Mouse (Mus musculus): ENCODE results near the gene Mctp1.
A peak's percentile ranks its signal among the peaks of the same experiment; 100 is the strongest.

- TF ChIP-seq CTCF (IDR thresholded peaks at IDR 0.05 in 2 of 3, conservative IDR thresholded peaks at IDR 0.05 in 1 of 3; ENCODE audit: control insufficient read depth in 1 of 3, insufficient read depth in 1 of 3, low read depth in 2 of 3, low read length in 3 of 3, poor library complexity in 1 of 3, severe bottlenecking in 1 of 3) (peak; percentile 74 to 93 (median 76)), KAT2A (conservative IDR thresholded peaks at IDR 0.05; ENCODE audit: low read depth, low read length) (no peak), POLR2A (IDR thresholded peaks at IDR 0.05; ENCODE audit: control insufficient read depth in 1 of 2, insufficient read depth in 1 of 2, low read depth in 1 of 2, low read length in 2 of 2, poor library complexity in 1 of 2) (no peak), RAD21 (IDR thresholded peaks at IDR 0.05; ENCODE audit: low read depth, low read length) (peak; percentile 100), RCOR1 (IDR thresholded peaks at IDR 0.05; ENCODE audit: low read depth, low read length) (no peak)
Measured at GRCm38 (mm10) chr13:76969386-76969785, 585.1 kb downstream of the Mctp1 start.
